Mouse (Mus musculus) embryonic facial prominence, embryonic 13.5 days (tissue): ENCODE measurements around the gene Syncrip. TPM values are rescaled to one million over a fixed set of nuclear protein-coding genes. Genes with fewer than 3 reads are reported as not detected.
"Not testable (repeated sequence)": the region's sequence is repeated elsewhere in the genome, so short reads cannot be mapped to it uniquely, and the experiment has no call there.

Source experiments
- ATAC-seq: fragments of 200-750 bp; cut with Nextera tagmentation; 2 replicates; pipeline ENCODE4 v1.8.0; 2017; ENCODE audit warnings: low read depth; ENCODE audit not compliant: insufficient number of reproducible peaks, insufficient read depth, low FRiP score, low TSS enrichment
- H3K27ac ChIP-seq: fragments of 300-500 bp; sonication (generic); 2 replicates; pipeline ENCODE4 v1.5.1; 2015; ENCODE audit warnings: moderate library complexity, mild to moderate bottlenecking, inconsistent platforms
- H3K27me3 ChIP-seq: fragments of 300-500 bp; sonication (generic); 2 replicates; pipeline ENCODE4 v1.6.1; 2015; ENCODE audit warnings: mild to moderate bottlenecking, inconsistent platforms
- H3K36me3 ChIP-seq: fragments of 300-500 bp; sonication (generic); 2 replicates; pipeline ENCODE4 v1.6.1; 2015; ENCODE audit warnings: mild to moderate bottlenecking, inconsistent platforms
- H3K4me1 ChIP-seq: fragments of 300-500 bp; sonication (generic); 2 replicates; pipeline ENCODE4 v1.6.1; 2015; ENCODE audit warnings: inconsistent platforms
- H3K4me2 ChIP-seq: fragments of 300-500 bp; sonication (generic); 2 replicates; pipeline ENCODE4 v1.6.1; 2015; ENCODE audit warnings: moderate library complexity, mild to moderate bottlenecking, inconsistent platforms
- H3K4me3 ChIP-seq: fragments of 300-500 bp; sonication (generic); 2 replicates; pipeline ENCODE4 v1.5.1; 2015; ENCODE audit warnings: mild to moderate bottlenecking, inconsistent platforms
- H3K9ac ChIP-seq: fragments of 300-500 bp; sonication (generic); 2 replicates; pipeline ENCODE4 v1.6.1; 2015; ENCODE audit warnings: mild to moderate bottlenecking, inconsistent platforms
- H3K9me3 ChIP-seq: fragments of 300-500 bp; sonication (generic); 2 replicates; pipeline ENCODE4 v1.6.1; 2016; ENCODE audit warnings: inconsistent platforms
- WGBS: fragments of 180-500 bp; shearing (Covaris S2); methylation state at CpG from one replicate; pipeline ENCODE4 v1.1.7; 2015; ENCODE audit warnings: mixed read lengths; 5-methylcytosine and 5-hydroxymethylcytosine counted together
- polyA plus RNA-seq: library from polyadenylated mRNA; unstranded; fragments of >200 nt; fragmentation: Nextera tagmentation; extraction: Ambion mirVana; gene quantifications from 2 replicates; pipeline ENCODE4 v1.2.1, GENCODE M21; 2015

The Syncrip gene
- 107 and 112 TPM in 2 replicates for polyA plus RNA-seq

GRCm38 (mm10) chr9:88482230-88482828 lies at the start of gene Syncrip:
Gene Syncrip (minus strand): TSS chr9:88482574.
- not testable (repeated sequence) for H3K27me3 ChIP-seq
- under 1% methylated on average over 47 of the region's 68 CpGs for WGBS
- peak; percentile 97 for ATAC-seq

DNA sequence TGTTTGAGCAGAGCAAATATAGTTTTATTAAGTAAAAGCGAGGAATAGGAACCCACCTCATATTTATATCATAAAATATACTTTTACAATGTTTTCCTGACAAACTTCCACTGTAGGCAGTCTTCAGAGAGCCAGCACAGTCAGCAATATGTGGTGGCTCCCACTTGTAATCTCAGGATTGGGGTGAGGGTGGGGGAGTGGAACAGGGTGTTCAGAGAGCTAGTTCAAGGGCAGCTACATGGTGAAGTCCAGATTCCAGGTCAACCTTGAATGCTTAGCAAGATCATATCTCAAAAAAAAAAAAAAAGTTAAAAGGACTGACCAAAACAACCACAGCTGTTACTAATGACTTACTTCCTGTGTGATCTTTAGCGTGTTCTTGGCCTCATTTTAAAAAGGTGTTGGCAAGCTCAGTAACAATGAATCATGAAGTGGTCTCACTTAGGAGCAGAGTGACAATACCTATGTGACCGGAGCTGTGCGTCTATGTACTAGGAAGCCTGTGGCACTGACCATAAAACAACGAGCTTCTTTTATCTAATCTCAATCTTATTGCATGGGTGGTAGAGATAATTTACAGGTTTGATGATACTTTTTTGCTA lies 47.7 kb upstream of the Syncrip start:
- H3K9me3 ChIP-seq: no peaks in the 10 kb centered on the region
- no peaks in the 10 kb centered on the region for H3K4me1 ChIP-seq
- H3K4me3 ChIP-seq: no peak overlapping the region
- no peak overlapping the region for H3K9ac ChIP-seq
- no peaks in the 10 kb centered on the region for H3K27me3 ChIP-seq
- H3K4me2 ChIP-seq: no peak overlapping the region
- no peak overlapping the region for H3K27ac ChIP-seq
- WGBS: 77% methylated on average over 5 of the region's 5 CpGs
- no peaks in the 10 kb centered on the region for H3K36me3 ChIP-seq
- ATAC-seq: no peak

More at GRCm38 (mm10) chr9:88482230-88482828, at the start of gene Syncrip:
- H3K27ac ChIP-seq: peak within 1 kb of the TSS; percentile 99
- not testable (repeated sequence) for H3K9me3 ChIP-seq
- H3K4me1 ChIP-seq: peaks cover 13% of the 10 kb centered on the region
- H3K4me2 ChIP-seq: peak within 1 kb of the TSS; percentile 86
- peak within 1 kb of the TSS; percentile 99 for H3K9ac ChIP-seq
- H3K36me3 ChIP-seq: peaks cover 10% of the 10 kb centered on the region
- H3K4me3 ChIP-seq: peak within 1 kb of the TSS; percentile 99

GRCm38 (mm10) chr9:88529571-88529970 lies 47.2 kb upstream of the Syncrip start:
- H3K4me1 ChIP-seq: no peaks in the 10 kb centered on the region
- no peak overlapping the region for H3K27ac ChIP-seq
- no peak overlapping the region for H3K4me3 ChIP-seq
- no peak overlapping the region for H3K4me2 ChIP-seq
- no peaks in the 10 kb centered on the region for H3K36me3 ChIP-seq
- no peaks in the 10 kb centered on the region for H3K27me3 ChIP-seq
- no peaks in the 10 kb centered on the region for H3K9me3 ChIP-seq
- 75% methylated on average over 3 of the region's 3 CpGs for WGBS
- no peak for ATAC-seq
- no peak overlapping the region for H3K9ac ChIP-seq

GRCm38 (mm10) chr9:88528736-88529135 lies 46.4 kb upstream of the Syncrip start:
- 78% methylated on average over 5 of the region's 5 CpGs for WGBS
- no peaks in the 10 kb centered on the region for H3K4me1 ChIP-seq
- no peaks in the 10 kb centered on the region for H3K36me3 ChIP-seq
- H3K4me3 ChIP-seq: no peak overlapping the region
- no peaks in the 10 kb centered on the region for H3K27me3 ChIP-seq
- H3K4me2 ChIP-seq: no peak overlapping the region
- no peaks in the 10 kb centered on the region for H3K9me3 ChIP-seq
- ATAC-seq: no peak
- H3K27ac ChIP-seq: no peak overlapping the region
- H3K9ac ChIP-seq: no peak overlapping the region

GRCm38 (mm10) chr9:88527956-88528355 lies 45.6 kb upstream of the Syncrip start:
- Histone ChIP-seq H3K4me1 (0 out of 2 replicates have a peak, but pooled peaks cover 2% of the 10 kb centered on the region), H3K4me2 (no peak overlapping the region), H3K36me3 (no peaks in the 10 kb centered on the region), H3K27ac (no peak overlapping the region), H3K27me3 (no peaks in the 10 kb centered on the region), H3K9me3 (no peaks in the 10 kb centered on the region), H3K4me3 (no peak overlapping the region), H3K9ac (no peak overlapping the region)
- 42% methylated on average over 4 of the region's 4 CpGs for WGBS
- no peak for ATAC-seq

DNA sequence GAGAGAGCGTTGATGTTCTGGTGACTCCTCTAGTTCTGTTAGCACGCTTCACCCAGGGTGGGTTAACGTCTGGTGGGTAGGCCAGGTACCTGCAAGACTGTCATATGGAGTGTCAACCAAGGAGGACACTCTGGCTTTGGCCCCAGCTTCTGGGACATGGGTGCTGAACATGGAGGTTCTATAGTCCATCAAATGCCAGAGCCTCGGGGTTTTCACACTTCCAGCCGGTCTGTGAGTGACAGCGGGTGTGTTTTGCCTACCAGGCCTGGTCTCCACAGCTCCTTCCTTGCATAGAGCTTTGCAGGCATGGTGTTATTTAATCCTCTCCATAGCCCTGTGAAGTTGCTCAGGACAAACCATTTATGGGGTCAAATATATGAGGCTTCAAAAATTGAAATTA lies 43.0 kb upstream of the Syncrip start:
- H3K9me3 ChIP-seq: no peaks in the 10 kb centered on the region
- H3K27ac ChIP-seq: no peak overlapping the region
- no peak overlapping the region for H3K4me3 ChIP-seq
- no peak overlapping the region for H3K9ac ChIP-seq
- H3K36me3 ChIP-seq: peaks cover 9% of the 10 kb centered on the region
- no peaks in the 10 kb centered on the region for H3K27me3 ChIP-seq
- H3K4me1 ChIP-seq: peaks cover 12% of the 10 kb centered on the region; the same call in 1 of the 2 replicates
- WGBS: 91% methylated on average over 6 of the region's 6 CpGs
- no peak overlapping the region for H3K4me2 ChIP-seq
- no peak for ATAC-seq

DNA sequence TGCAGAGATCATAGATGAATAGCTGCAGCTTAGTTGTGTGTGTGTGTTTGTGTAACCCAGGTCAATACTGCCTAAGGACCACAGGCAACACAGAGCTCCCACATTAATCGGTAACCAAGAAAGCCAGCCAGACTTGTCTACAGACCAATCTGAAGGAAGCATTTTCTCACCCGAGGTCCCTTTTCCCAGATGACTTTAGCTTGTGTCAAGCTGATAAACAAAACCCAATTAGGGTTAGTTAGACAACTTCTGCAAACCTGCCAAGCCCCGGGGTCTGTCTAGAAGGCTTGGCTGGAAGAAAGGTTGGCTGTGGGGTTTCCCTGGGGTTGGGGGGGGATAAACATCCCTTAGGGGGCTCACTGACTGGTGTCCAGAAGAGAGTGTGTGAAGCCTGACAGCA lies 42.4 kb upstream of the Syncrip start:
- WGBS: 81% methylated on average over 3 of the region's 3 CpGs
- H3K4me3 ChIP-seq: no peak overlapping the region

DNA sequence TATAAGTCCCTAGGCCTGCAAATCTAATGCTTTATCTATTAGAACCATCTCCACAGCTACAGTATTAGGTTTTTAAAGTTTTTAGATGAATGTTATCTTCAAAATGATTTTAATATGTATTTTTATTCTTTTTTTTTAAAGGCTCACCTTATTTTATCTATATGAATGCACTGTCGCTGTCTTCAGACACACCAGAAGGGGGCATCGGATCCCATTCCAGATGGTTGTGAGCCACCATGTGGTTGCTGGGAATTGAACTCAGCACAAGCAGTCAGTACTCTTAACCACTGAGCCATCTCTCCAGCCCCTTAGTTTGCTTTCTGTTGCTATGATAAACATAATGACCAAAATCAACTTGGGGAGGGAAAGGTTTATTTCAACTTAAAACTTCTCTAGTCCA lies 42.0 kb upstream of the Syncrip start:
- Histone ChIP-seq H3K9ac (no peak overlapping the region), H3K4me3 (no peak overlapping the region), H3K36me3 (peaks cover 18% of the 10 kb centered on the region), H3K9me3 (no peaks in the 10 kb centered on the region), H3K4me2 (no peak overlapping the region), H3K27ac (no peak overlapping the region), H3K27me3 (no peaks in the 10 kb centered on the region), H3K4me1 (peaks cover 15% of the 10 kb centered on the region; the same call in 1 of the 2 replicates)
- WGBS: 95% methylated on average over 2 of the region's 2 CpGs
- no peak for ATAC-seq

More for the DNA sequence above, 42.4 kb upstream of the Syncrip start:
- H3K9ac ChIP-seq: no peak overlapping the region
- no peak for ATAC-seq
- peaks cover 15% of the 10 kb centered on the region; the same call in 1 of the 2 replicates for H3K4me1 ChIP-seq
- H3K27ac ChIP-seq: no peak overlapping the region
- H3K36me3 ChIP-seq: peaks cover 14% of the 10 kb centered on the region
- no peak overlapping the region for H3K4me2 ChIP-seq
- no peaks in the 10 kb centered on the region for H3K9me3 ChIP-seq
- no peaks in the 10 kb centered on the region for H3K27me3 ChIP-seq

DNA sequence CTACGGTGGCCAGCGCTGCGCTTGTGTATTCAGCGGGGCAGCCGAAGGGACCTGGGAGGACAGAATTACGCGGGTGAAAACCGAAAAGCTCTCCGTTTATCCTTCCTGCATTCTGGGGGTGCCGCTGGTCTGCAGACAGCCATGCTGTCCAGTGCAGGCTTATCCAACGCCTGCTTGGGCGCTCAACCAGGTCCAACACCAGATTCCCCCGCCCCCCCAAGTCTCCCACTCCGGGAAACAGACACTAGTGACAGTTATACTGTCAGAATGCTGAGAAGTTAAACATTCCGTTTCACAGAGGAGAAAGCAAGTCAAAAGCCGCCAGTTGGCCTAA lies 40.9 kb upstream of the Syncrip start:
- ATAC-seq: no peak
- peaks cover 19% of the 10 kb centered on the region for H3K36me3 ChIP-seq
- 2% methylated on average over 16 of the region's 16 CpGs for WGBS
- H3K9ac ChIP-seq: peak overlapping the region; percentile 97
- peaks cover 15% of the 10 kb centered on the region; the same call in 1 of the 2 replicates for H3K4me1 ChIP-seq
- no peaks in the 10 kb centered on the region for H3K9me3 ChIP-seq
- H3K4me3 ChIP-seq: peak overlapping the region; percentile 77
- H3K27ac ChIP-seq: peak overlapping the region; percentile 89
- peak overlapping the region; percentile 65 for H3K4me2 ChIP-seq
- no peaks in the 10 kb centered on the region for H3K27me3 ChIP-seq

DNA sequence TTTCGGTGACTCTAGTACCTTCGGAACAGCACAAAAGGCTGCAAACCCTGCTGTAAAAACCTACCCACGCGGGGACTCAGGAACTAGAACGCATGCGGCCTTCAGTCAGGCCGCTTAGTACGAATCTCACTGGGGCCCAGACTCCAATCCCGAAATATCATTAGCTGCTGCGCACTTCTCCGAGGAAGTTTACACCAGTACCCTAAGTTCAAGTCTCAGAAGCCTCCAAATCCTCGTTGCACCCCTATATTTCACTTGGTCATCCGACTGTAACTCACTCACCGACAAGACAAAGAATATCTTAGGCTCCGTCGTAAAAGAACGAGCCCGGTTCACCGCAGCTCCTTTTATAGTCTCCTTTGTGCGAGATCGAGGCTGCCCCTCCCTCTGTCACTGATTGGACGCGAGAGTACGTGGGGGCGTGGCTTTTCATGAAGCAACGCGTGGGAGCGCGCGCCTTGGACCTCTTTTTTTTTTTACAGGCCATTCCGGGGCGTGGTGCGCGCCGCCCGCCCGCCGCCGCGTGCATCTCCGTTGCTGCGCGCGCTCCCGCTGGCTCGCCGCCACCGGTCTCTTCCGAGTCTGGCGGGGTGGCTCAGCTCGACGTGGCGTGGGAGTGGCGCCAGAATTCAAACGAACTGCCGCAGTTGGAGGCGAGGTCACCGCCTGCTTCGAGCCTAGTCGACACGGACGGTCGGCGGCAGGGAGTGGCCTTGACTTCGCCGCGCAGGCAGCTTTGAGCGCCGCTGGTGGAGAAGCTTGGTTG lies 40.4 kb upstream of the Syncrip start:
- WGBS: under 1% methylated on average over 69 of the region's 69 CpGs
- Histone ChIP-seq H3K27ac (peak overlapping the region; percentile 93), H3K36me3 (peaks cover 19% of the 10 kb centered on the region), H3K9ac (peak overlapping the region; percentile 97), H3K4me3 (peak overlapping the region; percentile 77), H3K9me3 (no peaks in the 10 kb centered on the region), H3K4me2 (peak overlapping the region; percentile 65), H3K4me1 (peaks cover 15% of the 10 kb centered on the region; the same call in 1 of the 2 replicates), H3K27me3 (no peaks in the 10 kb centered on the region)
- peak; percentile 83 for ATAC-seq

- H3K27ac ChIP-seq: peak overlapping the region; percentile 93
- H3K9me3 ChIP-seq: no peaks in the 10 kb centered on the region
- peaks cover 19% of the 10 kb centered on the region for H3K36me3 ChIP-seq
- WGBS: under 1% methylated on average over 10 of the region's 10 CpGs
- peak overlapping the region; percentile 77 for H3K4me3 ChIP-seq
- no peak for ATAC-seq
- peak overlapping the region; percentile 97 for H3K9ac ChIP-seq
- H3K27me3 ChIP-seq: no peaks in the 10 kb centered on the region
- peak overlapping the region; percentile 65 for H3K4me2 ChIP-seq
- peaks cover 15% of the 10 kb centered on the region; the same call in 1 of the 2 replicates for H3K4me1 ChIP-seq
These were observed 39.7 kb upstream of the Syncrip start for GRCm38 (mm10) chr9:88521961-88522568.
